Mouse (Mus musculus): ENCODE results near the gene Rimbp2. TPM values are rescaled to one million over a fixed set of nuclear protein-coding genes. Genes with fewer than 3 reads are reported as not detected.
"Not testable (repeated sequence)": the region's sequence is repeated elsewhere in the genome, so short reads cannot be mapped to it uniquely, and the experiment has no call there.

The Rimbp2 gene
- total RNA-seq, 1 experiment = 1.2 TPM

GRCm38 (mm10) chr5:128985946-128986345 is 32.7 kb upstream of the Rimbp2 start:
- in situ Hi-C loops (cut with MboI; ENCODE audit: low sequenced_read_pairs in 2 of 2, unreplicated experiment in 2 of 2) = no loop called here
- TF ChIP-seq HCFC1 (IDR thresholded peaks at IDR 0.05; ENCODE audit: borderline replicate concordance, insufficient read depth, low read length) (no peak), CHD2 (IDR thresholded peaks at IDR 0.05; ENCODE audit: low read depth, low read length) (no peak), MAFK (IDR thresholded peaks at IDR 0.05; ENCODE audit: insufficient read depth, low read depth, low read length) (no peak), ZC3H11A (IDR thresholded peaks at IDR 0.05; ENCODE audit: borderline replicate concordance, low read depth, low read length) (no peak), ZNF384 (IDR thresholded peaks at IDR 0.05; ENCODE audit: low read depth, low read length) (no peak)
- H3K36me3 ChIP-seq (ENCODE audit: control insufficient read depth, insufficient read depth, low read length, poor library complexity, severe bottlenecking) = no peaks in the 10 kb centered on the region
- no peak overlapping the region for H3K4me3 ChIP-seq (ENCODE audit: insufficient read depth in 1 of 2, low read depth in 1 of 2, low read length in 2 of 2, poor library complexity in 1 of 2, severe bottlenecking in 1 of 2)
- H3K9ac ChIP-seq (ENCODE audit: insufficient read depth, low read depth, low read length, poor library complexity, severe bottlenecking) = no peak overlapping the region
- no peak for DNase-seq (ENCODE audit: low read depth, low spot score)
- no peak overlapping the region for H3K27ac ChIP-seq (ENCODE audit: insufficient read depth, low read depth, low read length, poor library complexity, severe bottlenecking)
- no peaks in the 10 kb centered on the region for H3K9me3 ChIP-seq (ENCODE audit: control insufficient read depth, insufficient read depth, low read depth, low read length)
- H3K4me1 ChIP-seq (ENCODE audit: control insufficient read depth in 2 of 2, insufficient read depth in 2 of 2, low read length in 2 of 2, poor library complexity in 1 of 2) = no peaks in the 10 kb centered on the region; a peak in 1 of 4 replicates

GRCm38 (mm10) chr5:128984536-128984935 is 31.2 kb upstream of the Rimbp2 start:
- Histone ChIP-seq H3K4me3 (ENCODE audit: insufficient read depth in 1 of 2, low read depth in 1 of 2, low read length in 2 of 2, poor library complexity in 1 of 2, severe bottlenecking in 1 of 2) (no peak overlapping the region), H3K9me3 (ENCODE audit: control insufficient read depth, insufficient read depth, low read depth, low read length) (no peaks in the 10 kb centered on the region), H3K9ac (ENCODE audit: insufficient read depth, low read depth, low read length, poor library complexity, severe bottlenecking) (no peak overlapping the region), H3K4me1 (ENCODE audit: control insufficient read depth in 2 of 2, insufficient read depth in 2 of 2, low read length in 2 of 2, poor library complexity in 1 of 2) (no peaks in the 10 kb centered on the region; a peak in 1 of 4 replicates), H3K27ac (ENCODE audit: insufficient read depth, low read depth, low read length, poor library complexity, severe bottlenecking) (no peak overlapping the region), H3K36me3 (ENCODE audit: control insufficient read depth, insufficient read depth, low read length, poor library complexity, severe bottlenecking) (no peaks in the 10 kb centered on the region)
- in situ Hi-C loops (cut with MboI; ENCODE audit: low sequenced_read_pairs in 2 of 2, unreplicated experiment in 2 of 2) = no loop called here
- TF ChIP-seq CHD2 (IDR thresholded peaks at IDR 0.05; ENCODE audit: low read depth, low read length) (no peak), HCFC1 (IDR thresholded peaks at IDR 0.05; ENCODE audit: borderline replicate concordance, insufficient read depth, low read length) (no peak), ZNF384 (IDR thresholded peaks at IDR 0.05; ENCODE audit: low read depth, low read length) (no peak), MAFK (IDR thresholded peaks at IDR 0.05; ENCODE audit: insufficient read depth, low read depth, low read length) (no peak), ZC3H11A (IDR thresholded peaks at IDR 0.05; ENCODE audit: borderline replicate concordance, low read depth, low read length) (no peak)
- DNase-seq (ENCODE audit: low read depth, low spot score) = no peak

DNA sequence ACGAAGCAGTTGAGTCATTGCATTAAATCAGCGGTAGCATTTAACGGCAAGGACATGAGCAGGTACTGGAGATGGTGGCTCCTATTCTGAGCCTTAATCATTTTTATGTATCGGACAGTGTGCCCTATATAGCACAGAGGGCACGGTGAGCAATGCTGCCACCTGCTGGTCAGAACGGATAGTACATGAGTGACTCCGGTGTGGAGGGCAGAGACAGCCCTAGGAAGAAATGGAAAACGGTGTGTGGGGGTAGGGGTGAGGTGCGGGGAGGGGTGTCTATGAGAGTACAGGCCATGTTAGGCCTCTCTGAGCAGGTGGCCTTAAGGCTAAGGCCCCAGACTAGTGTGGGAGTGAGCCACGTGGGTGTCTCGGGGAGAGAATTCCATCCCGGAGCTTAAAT is 28.3 kb upstream of the Rimbp2 start:
- no peak for TF ChIP-seq ZNF384 (IDR thresholded peaks at IDR 0.05; ENCODE audit: low read depth, low read length)
- TF ChIP-seq ZC3H11A (IDR thresholded peaks at IDR 0.05; ENCODE audit: borderline replicate concordance, low read depth, low read length) = no peak
- no peak for TF ChIP-seq MAFK (IDR thresholded peaks at IDR 0.05; ENCODE audit: insufficient read depth, low read depth, low read length)
- TF ChIP-seq HCFC1 (IDR thresholded peaks at IDR 0.05; ENCODE audit: borderline replicate concordance, insufficient read depth, low read length) = no peak
- TF ChIP-seq CHD2 (IDR thresholded peaks at IDR 0.05; ENCODE audit: low read depth, low read length) = no peak
- DNase-seq (ENCODE audit: low read depth, low spot score) = peak; percentile 70
- Histone ChIP-seq H3K9ac (ENCODE audit: insufficient read depth, low read depth, low read length, poor library complexity, severe bottlenecking) (no peak overlapping the region), H3K4me1 (ENCODE audit: control insufficient read depth in 2 of 2, insufficient read depth in 2 of 2, low read length in 2 of 2, poor library complexity in 1 of 2) (no peaks in the 10 kb centered on the region; a peak in 1 of 4 replicates), H3K27ac (ENCODE audit: insufficient read depth, low read depth, low read length, poor library complexity, severe bottlenecking) (no peak overlapping the region), H3K36me3 (ENCODE audit: control insufficient read depth, insufficient read depth, low read length, poor library complexity, severe bottlenecking) (no peaks in the 10 kb centered on the region), H3K9me3 (ENCODE audit: control insufficient read depth, insufficient read depth, low read depth, low read length) (no peaks in the 10 kb centered on the region), H3K4me3 (ENCODE audit: insufficient read depth in 1 of 2, low read depth in 1 of 2, low read length in 2 of 2, poor library complexity in 1 of 2, severe bottlenecking in 1 of 2) (no peak overlapping the region)
- in situ Hi-C loops (cut with MboI; ENCODE audit: low sequenced_read_pairs in 2 of 2, unreplicated experiment in 2 of 2) = no loop called here

DNA sequence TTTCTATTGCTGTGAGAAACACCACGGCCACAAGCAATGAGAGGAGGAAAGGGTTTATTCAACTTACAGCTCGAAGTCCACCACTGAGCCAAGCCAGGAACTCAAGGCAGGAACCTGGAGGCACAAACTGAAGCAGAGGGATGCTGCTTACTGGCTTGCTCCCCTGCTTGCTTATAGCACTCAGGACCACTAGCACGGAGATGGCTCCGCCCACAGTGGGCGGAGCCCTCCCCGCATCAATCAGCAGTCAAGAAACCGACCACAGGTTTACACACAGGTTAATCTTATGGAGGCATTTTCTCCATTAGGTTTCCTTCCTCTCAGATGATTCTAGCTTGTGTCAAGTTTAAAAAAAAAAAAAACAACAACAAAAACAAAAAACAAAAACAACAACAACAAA is 27.6 kb upstream of the Rimbp2 start:
- DNase-seq (ENCODE audit: low read depth, low spot score) = no peak
- Histone ChIP-seq H3K9ac (ENCODE audit: insufficient read depth, low read depth, low read length, poor library complexity, severe bottlenecking) (no peak overlapping the region), H3K4me3 (ENCODE audit: insufficient read depth in 1 of 2, low read depth in 1 of 2, low read length in 2 of 2, poor library complexity in 1 of 2, severe bottlenecking in 1 of 2) (no peak overlapping the region), H3K4me1 (ENCODE audit: control insufficient read depth in 2 of 2, insufficient read depth in 2 of 2, low read length in 2 of 2, poor library complexity in 1 of 2) (peaks cover 0 to 3% of the 10 kb centered on the region in 2 experiments; a peak in 1 of 4 replicates), H3K27ac (ENCODE audit: insufficient read depth, low read depth, low read length, poor library complexity, severe bottlenecking) (no peak overlapping the region), H3K36me3 (ENCODE audit: control insufficient read depth, insufficient read depth, low read length, poor library complexity, severe bottlenecking) (no peaks in the 10 kb centered on the region), H3K9me3 (ENCODE audit: control insufficient read depth, insufficient read depth, low read depth, low read length) (no peaks in the 10 kb centered on the region)
- TF ChIP-seq MAFK (IDR thresholded peaks at IDR 0.05; ENCODE audit: insufficient read depth, low read depth, low read length) (no peak), CHD2 (IDR thresholded peaks at IDR 0.05; ENCODE audit: low read depth, low read length) (no peak), ZNF384 (IDR thresholded peaks at IDR 0.05; ENCODE audit: low read depth, low read length) (no peak), HCFC1 (IDR thresholded peaks at IDR 0.05; ENCODE audit: borderline replicate concordance, insufficient read depth, low read length) (no peak), ZC3H11A (IDR thresholded peaks at IDR 0.05; ENCODE audit: borderline replicate concordance, low read depth, low read length) (no peak)
- in situ Hi-C loops (cut with MboI; ENCODE audit: low sequenced_read_pairs in 2 of 2, unreplicated experiment in 2 of 2) = no loop called here

- no peaks in the 10 kb centered on the region for H3K9me3 ChIP-seq (ENCODE audit: control insufficient read depth, insufficient read depth, low read depth, low read length)
- DNase-seq (ENCODE audit: low read depth, low spot score) = no peak
- no peaks in the 10 kb centered on the region for H3K36me3 ChIP-seq (ENCODE audit: control insufficient read depth, insufficient read depth, low read length, poor library complexity, severe bottlenecking)
- no peak for TF ChIP-seq HCFC1 (IDR thresholded peaks at IDR 0.05; ENCODE audit: borderline replicate concordance, insufficient read depth, low read length)
- no peak overlapping the region for H3K27ac ChIP-seq (ENCODE audit: insufficient read depth, low read depth, low read length, poor library complexity, severe bottlenecking)
- no peak overlapping the region for H3K4me3 ChIP-seq (ENCODE audit: insufficient read depth in 1 of 2, low read depth in 1 of 2, low read length in 2 of 2, poor library complexity in 1 of 2, severe bottlenecking in 1 of 2)
- in situ Hi-C loops (cut with MboI; ENCODE audit: low sequenced_read_pairs in 2 of 2, unreplicated experiment in 2 of 2) = no loop called here
- H3K9ac ChIP-seq (ENCODE audit: insufficient read depth, low read depth, low read length, poor library complexity, severe bottlenecking) = no peak overlapping the region
- H3K4me1 ChIP-seq (ENCODE audit: control insufficient read depth in 2 of 2, insufficient read depth in 2 of 2, low read length in 2 of 2, poor library complexity in 1 of 2) = peaks cover 0 to 3% of the 10 kb centered on the region in 2 experiments; a peak in 1 of 4 replicates
Observed at GRCm38 (mm10) chr5:128978957-128979356, 25.7 kb upstream of the Rimbp2 start.

- H3K4me1 ChIP-seq (ENCODE audit: control insufficient read depth in 2 of 2, insufficient read depth in 2 of 2, low read length in 2 of 2, poor library complexity in 1 of 2); DNase-seq (ENCODE audit: low read depth, low spot score); H3K36me3 ChIP-seq (ENCODE audit: control insufficient read depth, insufficient read depth, low read length, poor library complexity, severe bottlenecking); H3K9me3 ChIP-seq (ENCODE audit: control insufficient read depth, insufficient read depth, low read depth, low read length); H3K4me3 ChIP-seq (ENCODE audit: insufficient read depth in 1 of 2, low read depth in 1 of 2, low read length in 2 of 2, poor library complexity in 1 of 2, severe bottlenecking in 1 of 2); in situ Hi-C loops (cut with MboI; ENCODE audit: low sequenced_read_pairs in 2 of 2, unreplicated experiment in 2 of 2); H3K27ac ChIP-seq (ENCODE audit: insufficient read depth, low read depth, low read length, poor library complexity, severe bottlenecking); H3K9ac ChIP-seq (ENCODE audit: insufficient read depth, low read depth, low read length, poor library complexity, severe bottlenecking): not testable (repeated sequence)
Observed at GRCm38 (mm10) chr5:128977466-128977865, 24.2 kb upstream of the Rimbp2 start.

All from ES-E14 (cell line).